Mouse (Mus musculus) layer of hippocampus, postnatal 25 days (tissue): ENCODE measurements at regions not wholly inside any gene's neighbourhood (a gene's known extent, or its start where the extent isn't known, plus 50 kb on each side); places are given as distances from the start of the nearest gene placed in this dataset.
"Not testable (repeated sequence)": the region's sequence is repeated elsewhere in the genome, so short reads cannot be mapped to it uniquely, and the experiment has no call there.

Experiments used
- DNase-seq, 2 experiments: peaks; one replicate each; pipeline ENCODE4 v3.0.0; 2022; ENCODE audit warnings: mixed read lengths in 2 of 2, low spot score in 1 of 2; ENCODE audit errors: extremely low spot score in 1 of 2

DNA sequence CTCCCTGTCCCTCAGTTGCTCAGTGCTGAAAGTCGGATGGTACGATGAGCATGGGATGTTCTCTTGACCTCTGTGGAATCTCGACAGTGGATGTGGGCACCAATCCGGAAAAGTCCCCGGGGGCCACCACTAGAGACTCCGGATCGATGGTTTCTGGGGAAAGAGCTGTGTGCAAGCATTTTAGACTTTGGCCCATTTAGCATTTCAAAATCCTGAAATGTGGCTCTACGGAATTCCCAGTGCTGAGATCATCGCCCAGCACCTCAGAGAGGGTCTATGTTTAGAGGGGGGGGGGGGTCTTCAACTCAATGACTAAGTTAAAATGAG is 68.6 kb downstream of the Tomm20 start:
- no peak for DNase-seq

DNA sequence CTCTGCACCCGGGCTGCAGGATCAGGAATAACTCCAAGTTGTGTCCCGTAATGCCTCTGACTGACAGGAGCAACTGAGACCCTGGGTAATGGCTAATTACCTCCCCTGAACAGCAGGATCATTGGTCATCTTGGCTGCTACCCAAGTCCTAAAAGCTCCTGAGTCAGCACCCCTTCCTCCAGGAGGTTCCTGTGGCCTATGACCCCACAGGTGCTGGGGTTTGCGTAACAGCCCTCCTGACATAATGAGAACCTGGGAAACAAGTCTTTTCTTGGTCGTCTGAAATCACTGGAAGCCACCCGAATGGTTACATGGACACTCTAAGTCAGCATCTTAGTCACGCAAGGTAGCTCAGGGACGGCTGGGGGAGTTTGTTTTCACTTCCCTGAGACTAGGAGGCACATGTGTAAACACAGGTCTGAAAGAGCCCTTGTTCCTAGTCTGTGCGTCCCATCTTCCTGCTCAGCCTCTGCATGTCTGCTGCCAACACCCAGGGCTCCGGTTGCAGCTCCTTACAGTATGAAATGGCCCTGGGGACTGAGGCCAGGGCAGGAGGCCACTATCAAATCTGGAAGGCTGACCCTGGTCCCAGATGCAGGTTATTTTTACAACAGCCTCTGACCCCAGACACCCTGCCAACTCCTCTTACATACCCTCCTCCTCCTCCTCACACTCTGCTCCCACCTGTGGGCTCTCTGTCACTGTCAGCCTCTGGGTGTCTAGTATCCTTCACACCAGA is 69.2 kb downstream of the Tomm20 start:
- DNase-seq, result no peak

DNA sequence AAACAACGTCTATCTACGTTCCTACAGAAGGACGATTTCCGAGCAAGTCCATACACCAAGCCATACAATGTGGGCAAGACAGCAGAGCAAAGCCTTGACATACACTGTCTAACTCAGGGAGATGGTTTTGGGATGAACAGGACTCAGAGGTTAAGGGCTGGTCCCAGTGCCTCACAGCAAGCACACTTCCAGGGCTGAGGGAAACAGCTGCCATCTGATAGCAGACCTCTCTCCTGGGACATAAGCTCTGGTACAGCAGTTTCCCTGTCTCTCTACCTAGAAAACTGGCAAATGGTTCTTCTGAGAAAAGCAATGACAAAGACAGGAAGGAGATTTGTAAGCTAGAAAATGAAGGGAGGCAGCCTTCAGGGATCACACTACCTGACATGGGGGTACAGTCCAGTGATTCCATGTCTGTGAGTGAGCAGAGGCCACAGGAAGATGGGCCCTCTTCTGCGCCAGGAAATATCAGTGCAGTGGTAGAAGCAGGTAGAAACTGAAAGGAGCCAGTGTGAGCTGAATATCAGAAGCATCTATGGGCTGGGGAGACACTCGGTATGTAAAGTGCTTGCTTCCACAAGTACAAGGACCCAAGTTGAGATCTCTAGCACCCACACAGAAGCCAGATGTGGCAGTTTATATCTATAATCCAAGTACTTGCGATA is 70.0 kb downstream of the Tomm20 start:
- DNase-seq, result no peak

DNA sequence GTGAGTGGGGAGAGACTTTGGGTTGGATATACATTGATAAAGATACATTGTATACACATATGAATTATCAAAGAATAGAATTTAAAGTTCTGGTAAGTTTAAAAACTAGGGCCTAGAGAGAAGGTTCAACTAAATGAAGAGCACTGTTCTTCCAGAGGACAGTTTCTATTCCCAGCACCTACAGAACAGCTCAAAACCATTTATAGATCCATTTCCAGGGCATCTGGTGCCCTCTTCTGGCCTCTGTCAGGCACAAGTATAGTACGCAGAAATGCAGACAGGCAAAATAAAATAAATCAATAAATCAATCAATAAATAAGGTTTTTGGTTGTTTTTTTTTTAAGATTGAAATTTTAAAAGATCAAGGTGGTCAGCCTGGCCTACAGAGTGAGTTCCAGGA is 70.8 kb downstream of the Tomm20 start:
- no peak for DNase-seq

DNA sequence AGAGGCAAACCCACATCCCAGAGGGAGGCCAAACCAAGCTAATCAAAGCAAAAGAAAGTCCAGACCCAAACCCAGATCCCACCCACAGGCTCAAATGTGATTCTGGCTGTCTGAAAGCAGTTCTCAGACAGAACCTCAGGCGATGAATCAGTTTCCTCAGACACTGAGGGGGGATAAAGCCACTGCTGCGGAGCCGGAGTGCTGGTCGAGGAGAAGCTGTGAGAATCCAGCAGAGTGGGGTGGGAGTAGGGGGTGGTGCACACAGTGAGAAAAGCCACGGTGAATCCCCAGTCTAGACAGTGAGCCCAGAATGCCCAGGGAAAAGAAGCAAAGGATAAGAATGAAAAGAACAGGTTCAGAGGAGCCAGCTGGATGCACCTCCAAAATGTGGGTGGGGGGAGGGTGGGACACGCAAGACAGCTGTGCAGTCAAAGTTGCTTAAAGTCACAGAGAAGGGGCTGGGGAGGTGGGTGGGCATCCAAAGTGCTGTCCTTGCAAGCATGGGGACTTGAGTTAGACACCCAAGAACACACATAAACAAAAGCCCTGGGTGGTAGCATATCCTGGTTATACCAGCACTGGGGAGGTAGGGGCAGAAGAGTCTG is 71.4 kb downstream of the Tomm20 start:
- no peak for DNase-seq

DNA sequence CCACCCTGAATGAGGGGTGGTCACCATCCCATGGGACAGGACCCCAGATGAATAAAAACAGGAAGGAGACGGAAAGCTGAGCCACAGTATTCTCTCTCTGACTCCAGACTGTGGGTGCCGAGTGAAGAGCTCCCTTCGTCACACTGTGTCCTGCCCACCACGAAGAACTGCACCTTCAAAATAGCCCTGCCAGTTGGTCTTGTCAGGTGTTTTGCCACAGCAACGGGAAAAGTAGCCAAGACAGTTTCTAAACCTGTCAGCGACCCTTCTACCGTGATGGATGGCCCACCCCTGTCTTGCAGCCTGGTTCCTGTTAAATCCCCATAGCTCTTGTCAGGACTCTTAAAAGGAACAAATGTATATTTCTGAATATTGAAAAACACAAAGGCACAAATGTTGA is 72.3 kb downstream of the Tomm20 start:
- DNase-seq, result no peak

DNA sequence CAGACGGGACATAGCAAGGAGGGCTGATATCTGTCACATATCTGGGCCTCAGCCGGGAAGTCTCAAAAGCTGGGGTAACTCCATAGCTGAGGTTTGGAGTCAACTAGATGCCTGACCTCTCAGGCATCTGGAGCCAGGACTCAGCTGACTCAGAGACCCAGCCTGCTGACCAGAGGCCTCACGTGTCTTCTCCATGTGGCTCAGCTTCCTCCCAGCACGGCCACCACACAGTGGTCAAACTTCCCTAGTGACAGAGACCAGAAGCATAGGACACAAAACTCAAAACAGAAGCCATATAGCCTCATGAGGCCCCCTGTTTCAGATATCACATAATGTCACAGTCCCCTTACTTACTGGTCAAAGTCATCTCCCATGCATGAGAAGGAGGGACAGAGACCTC is 73.1 kb downstream of the Tomm20 start:
- DNase-seq, result no peak

DNA sequence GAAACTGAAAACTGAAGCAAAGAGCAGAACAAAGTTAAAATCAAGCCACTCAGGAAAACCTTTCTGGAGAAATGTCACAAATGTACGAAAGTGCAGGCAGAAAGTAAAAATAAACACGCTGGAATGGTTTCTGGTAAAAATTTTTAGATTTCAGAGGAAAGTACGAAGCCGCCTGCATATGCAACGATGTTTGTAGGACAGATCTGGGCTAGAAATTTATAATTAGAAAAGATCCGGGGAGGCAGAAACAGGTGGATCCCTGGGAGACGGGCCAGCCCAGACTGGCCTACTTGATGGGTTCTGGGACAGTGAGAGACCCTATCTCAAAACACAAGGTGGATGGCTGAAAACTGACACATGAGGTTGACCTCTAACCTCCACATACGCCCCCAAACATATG is 73.5 kb downstream of the Tomm20 start:
- DNase-seq, result no peak

DNA sequence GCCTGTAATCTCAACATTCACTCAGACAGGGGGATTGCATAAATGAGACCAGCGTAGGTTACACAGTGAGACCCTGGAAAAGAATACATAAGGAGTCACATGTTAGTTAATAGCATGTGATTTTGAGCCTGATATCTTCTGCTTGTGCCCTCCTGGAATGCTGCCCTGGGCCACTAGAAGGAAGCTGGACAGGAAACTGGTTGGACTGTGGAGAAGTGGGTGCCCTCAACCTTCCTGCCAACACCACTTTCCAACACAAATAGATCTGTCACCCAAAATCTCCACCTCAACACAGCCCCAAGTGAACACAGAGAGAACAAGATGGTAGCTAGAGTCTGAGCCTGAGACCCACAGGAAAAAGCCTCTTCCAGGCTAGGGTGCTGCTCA is 76.2 kb downstream of the Tomm20 start:
- DNase-seq, result no peak

DNA sequence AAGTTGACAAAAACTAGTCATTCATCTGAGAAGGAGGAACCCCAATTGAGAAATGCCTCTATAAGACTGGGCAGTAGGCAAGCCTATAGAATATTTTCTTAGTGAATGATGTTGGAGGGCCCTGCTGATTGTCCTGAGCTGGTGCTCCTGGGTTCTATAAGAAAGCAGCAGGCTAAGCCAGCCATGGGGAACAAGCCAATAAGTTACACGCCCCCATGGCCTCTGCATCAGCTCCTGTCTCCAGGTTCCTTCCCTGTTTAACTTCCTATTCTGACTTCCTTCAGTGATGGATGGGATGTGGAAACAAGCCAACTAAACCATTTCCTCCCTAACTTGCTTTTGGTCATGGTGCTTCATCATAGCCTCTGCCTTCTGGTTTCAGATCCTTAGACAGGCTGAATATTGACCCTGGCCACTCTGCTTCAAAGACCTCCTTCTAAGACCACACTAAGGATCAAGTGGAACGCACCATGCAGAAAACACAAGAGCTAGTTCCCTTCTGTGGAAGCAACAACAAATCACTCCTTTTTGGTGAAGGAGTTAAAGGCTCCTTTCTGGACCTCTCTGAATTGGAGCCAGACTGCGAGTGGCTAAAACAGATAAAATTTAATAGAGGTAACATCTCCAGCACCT is 76.7 kb downstream of the Tomm20 start:
- DNase-seq, result no peak

DNA sequence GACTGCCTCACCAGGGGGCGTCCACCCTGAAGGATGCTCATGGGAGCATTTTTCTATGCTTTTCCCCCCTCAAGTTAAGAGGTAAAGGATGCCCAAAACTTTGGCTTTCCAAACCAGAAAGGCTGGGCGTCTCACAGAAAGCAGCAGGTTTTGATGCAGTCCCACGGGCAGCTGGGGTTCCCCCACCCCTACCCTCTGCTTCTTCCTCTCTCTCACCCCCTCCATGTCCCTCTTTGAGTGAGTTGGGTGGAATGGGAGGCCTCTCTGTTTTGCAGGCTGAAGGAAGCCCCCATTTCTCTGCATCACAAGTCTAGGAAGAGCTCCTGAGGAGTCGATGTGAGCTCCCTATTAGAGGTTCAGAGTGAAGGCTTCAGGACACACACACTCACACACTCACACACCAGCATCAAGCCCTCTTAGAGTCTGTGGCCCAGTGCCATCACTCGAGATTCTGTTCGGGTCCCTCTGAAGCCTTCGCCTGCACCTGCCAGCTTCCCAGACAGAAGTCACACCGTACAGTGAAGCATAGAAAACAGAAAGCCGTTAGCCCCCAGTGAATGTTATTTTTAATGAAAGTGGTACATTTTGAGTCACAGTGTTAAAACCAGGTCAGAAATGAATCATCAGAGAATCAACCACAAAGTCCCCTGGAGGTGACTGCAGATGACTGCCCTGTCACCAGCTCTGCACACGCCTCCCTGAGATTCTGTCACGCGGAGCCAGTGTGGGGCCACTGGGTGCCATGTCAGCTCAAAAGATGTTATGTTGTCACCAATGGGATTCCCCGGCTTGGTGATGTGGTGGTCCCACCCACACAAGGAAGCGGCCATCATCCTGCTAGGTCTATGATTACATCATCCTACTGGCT is 78.3 kb downstream of the Tomm20 start:
- DNase-seq, result no peak

DNA sequence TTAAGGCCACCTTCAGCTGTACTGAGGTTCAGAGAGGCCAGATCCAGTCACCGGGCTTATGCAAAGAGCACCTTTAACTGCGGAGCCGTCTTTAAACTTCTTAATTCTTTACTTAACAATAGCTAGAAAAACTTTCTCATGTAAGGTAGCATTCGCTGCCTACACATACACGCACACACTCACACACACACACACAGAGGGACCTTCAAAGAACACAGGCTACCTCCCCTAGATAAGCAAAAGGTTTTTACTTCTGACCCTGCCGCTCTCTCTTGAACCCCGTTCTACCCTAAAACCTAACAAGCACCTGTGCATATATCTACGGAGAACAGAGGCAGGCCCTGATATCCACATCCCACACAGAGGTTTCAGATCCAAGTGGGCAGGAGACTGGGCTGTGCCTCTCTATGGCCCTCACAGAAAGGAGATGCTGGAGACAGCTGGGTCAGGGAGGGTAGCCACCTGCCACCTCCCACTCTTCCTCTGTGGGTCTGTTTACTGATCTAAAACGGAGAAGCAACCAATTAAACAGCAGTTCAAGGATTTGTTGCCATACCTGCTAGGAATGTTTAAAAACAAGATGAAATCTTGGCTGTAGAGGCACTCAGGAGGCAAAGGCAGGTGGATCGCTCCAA is 81.2 kb downstream of the Tomm20 start:
- DNase-seq, result no peak

DNA sequence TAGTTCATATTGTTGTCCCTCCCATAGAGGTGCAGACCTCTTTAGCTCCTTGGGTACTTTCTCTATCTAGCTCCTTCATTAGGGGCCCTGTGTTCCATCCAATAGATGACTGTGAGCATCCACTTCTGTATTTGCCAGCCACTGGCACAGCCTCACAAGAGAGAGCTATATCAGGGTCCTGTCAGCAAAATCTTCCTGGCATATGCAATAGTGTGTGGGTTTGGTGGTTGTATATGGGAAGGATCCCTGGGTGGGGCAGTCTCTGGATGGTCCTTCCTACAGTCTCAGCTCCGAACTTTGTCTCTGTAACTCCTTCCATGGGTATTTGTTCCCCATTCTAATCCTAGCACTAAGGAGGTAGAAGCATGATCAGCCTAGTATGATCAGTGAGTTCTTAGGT is 82.0 kb downstream of the Tomm20 start:
- DNase-seq, result not testable (repeated sequence)

DNA sequence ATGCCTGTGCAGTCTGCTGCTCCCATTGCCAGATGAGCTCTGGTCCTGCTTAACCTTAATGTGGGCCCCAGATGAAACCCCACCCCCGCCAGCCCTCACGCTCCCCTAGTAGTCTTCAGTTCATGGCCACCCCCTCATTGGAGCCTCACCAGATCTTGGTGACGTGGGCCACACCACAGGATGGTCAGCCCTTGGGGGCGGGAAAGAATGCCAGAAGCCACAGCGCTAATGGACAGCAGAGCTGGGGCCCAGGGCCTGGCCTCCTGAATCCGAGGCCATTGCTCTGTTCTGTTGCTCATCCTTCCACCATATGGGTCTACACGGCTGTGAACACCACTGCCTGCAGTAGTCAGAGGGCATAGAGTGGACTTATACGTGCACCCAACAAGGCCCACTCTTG is 83.9 kb downstream of the Tomm20 start:
- DNase-seq, result no peak

DNA sequence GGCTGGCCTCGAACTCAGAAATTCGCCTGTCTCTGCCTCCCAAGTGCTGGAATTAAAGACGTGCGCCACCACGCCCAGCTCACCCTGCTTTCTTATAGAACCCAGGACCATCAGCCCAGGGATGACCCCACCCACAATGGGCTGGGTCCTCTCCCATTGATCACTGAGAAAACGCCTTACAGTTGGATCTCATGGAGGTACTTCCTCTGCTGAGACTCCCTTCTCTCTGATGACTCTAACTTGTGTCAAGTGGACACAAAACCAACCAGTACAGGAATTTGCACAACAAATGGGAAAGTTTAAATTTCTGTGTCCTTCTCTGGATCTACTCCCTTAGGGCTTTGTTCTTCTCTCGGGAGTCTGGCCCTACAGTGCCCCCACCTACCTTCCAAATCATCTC is 85.0 kb downstream of the Tomm20 start:
- no peak for DNase-seq

DNA sequence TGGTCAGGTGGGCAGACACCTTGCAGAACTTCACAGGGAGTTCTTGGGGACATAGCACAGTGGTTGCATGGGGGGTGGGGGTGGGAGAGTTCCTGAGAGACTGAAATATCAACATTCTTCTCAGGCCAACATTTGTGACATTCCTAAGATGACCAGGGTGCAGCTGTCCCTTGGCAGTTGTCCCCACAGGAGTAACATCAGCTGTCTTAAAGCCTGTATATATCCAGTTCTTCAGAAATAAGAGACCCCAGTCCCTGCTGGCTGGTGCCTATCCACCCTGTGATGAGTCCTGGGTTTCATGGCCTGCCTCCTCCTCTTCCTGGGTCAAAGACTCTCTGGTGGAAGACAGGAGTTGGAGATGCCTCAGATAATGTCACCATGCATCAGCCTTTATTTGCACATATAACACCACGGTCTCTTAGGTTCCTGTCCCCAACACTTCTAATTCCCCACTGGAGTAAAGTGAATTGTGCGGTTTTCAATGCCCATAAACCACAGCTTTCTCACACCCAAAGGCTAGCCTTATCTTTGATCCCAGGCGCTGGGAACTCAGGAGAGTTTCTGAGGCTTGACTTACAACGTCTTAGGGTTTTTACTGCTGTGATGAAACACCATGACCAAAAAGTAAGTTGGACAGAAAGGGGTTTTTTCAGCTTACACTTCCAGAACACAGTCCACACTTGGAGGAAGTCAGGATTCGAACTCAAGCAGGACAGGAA is 85.8 kb downstream of the Tomm20 start:
- no peak for DNase-seq

DNA sequence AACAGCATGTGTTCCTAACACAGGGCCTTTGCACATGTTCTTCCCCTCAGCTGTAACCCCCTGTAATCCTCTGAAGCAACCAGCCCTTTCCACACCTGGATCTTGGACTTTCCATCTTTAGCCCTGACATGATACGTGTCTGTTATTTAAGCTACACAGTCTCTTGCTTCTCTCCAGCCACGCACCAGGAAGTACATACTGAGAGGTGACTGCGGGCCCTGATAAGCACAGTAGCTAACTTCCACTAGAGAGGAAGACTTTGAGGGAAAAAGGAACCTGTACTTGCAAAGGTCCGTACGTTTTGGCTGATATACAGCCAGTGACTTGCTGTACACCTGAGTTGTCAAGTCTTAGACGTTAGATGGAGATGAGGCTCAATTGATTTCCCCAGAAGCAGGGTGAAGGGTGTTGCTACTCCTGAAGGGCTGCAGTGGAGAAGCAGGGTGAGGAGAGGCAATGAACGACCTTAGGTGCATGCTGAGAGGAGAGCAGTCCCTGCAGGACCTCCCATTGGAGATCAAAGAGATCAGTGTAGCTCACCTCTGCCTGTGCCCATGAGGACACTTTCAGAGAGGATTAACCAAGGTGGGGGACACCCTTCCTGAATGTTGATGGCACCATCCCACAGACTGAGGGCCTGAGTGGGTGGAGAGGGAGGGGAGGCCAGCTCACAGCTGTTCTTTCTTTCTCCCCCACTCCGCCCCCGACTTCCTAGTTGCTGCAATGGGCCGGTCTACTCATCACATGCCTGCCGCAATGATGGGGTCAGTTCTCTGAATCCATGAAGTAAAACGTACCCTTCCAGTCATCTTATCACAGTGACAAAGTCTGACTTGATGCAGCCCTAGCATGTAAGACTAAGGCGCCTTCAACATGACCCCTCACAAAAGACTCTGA is 88.1 kb downstream of the Tomm20 start:
- no peak for DNase-seq

DNA sequence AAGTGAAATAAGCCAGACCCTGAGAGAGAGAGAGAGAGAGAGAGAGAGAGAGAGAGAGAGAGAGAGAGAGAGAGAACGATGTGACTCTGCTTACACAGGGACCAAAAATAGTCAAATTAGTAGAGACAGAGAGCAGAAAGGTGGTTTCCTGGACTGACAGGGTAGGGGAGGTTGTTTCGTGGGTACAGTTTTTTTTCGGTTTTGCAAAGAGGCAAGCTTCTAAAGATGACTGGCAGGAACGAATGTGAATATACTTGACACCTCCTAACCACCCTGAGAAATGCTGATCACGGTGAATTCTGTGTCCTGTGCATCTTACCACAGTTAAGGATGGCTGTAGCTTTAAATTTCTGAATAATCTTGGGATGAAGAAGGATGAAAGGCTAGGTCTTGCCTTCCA is 89.7 kb downstream of the Tomm20 start:
- DNase-seq, result no peak
